Mouse (Mus musculus) myocyte (in vitro differentiated cells): Measurements from ENCODE around the gene Slc35c1.

ENCODE experiments used
- CEBPB ChIP-seq: IDR thresholded peaks from 2 replicates; pipeline ENCODE4 v1.6.1; 2011; ENCODE audit warnings: mild to moderate bottlenecking, moderate library complexity; ENCODE audit not compliant: poor library complexity, insufficient read depth, severe bottlenecking
- MAX ChIP-seq: IDR thresholded peaks from one replicate; pipeline ENCODE4 v1.6.1; 2011; ENCODE audit warnings: low read depth, mild to moderate bottlenecking, control low read depth
- MYOG ChIP-seq, 3 experiments: IDR thresholded peaks; one replicate each; pipeline ENCODE4 v1.6.1; 2011; ENCODE audit warnings: control low read depth in 2 of 3, low read depth in 2 of 3, mild to moderate bottlenecking in 2 of 3; ENCODE audit not compliant: insufficient read length in 2 of 3, control insufficient read depth in 1 of 3, insufficient read depth in 1 of 3
- POLR2A ChIP-seq: IDR thresholded peaks from one replicate; pipeline ENCODE4 v1.6.1; 2011; ENCODE audit warnings: low read depth, mild to moderate bottlenecking, control low read depth, moderate library complexity; ENCODE audit not compliant: insufficient read length
- TCF12 ChIP-seq: IDR thresholded peaks from one replicate; pipeline ENCODE4 v1.6.1; 2011; ENCODE audit warnings: mild to moderate bottlenecking, control low read depth; ENCODE audit not compliant: poor library complexity, insufficient read depth, severe bottlenecking
- TCF3 ChIP-seq: IDR thresholded peaks from one replicate; pipeline ENCODE4 v1.6.1; 2011; ENCODE audit warnings: low read depth, control low read depth; ENCODE audit not compliant: insufficient read length
- USF1 ChIP-seq: IDR thresholded peaks from one replicate; pipeline ENCODE4 v1.6.1; 2011; ENCODE audit warnings: low read depth, mild to moderate bottlenecking, control low read depth, moderate library complexity

DNA sequence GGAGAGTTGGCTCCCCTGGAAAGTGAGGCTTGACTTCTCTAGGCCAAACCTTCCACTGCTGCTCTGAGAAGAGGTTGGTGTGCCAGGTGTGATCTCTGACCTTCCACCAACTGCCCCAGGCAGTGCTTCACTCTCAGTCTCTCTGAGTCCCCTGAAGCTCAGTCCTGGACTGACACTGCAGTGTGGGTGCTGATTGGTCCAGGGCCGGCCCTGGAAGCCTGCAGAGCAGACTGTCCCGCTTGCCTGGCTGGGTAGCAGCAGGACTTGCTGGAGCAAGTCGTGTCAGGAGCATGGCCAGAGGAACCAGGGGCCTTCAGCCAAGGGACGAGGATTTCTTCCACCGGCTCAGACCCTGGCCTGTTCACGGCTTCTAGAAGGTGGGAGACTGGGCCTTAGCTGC, 55.6 kb downstream of the Slc35c1 start:
- no peak for TF ChIP-seq POLR2A
- no peak for TF ChIP-seq TCF3
- no peak for TF ChIP-seq MAX
- TF ChIP-seq USF1 = no peak
- TF ChIP-seq CEBPB = no peak
- TF ChIP-seq TCF12 = no peak
- no peak for TF ChIP-seq MYOG (IDR thresholded peaks at IDR 0.05; ENCODE audit: control insufficient read depth in 1 of 3, insufficient read depth in 1 of 3, insufficient read length in 2 of 3, low read depth in 2 of 3)
